Mouse (Mus musculus) kidney, adult 2 months (tissue): ENCODE measurements around the gene Rassf6.

Source experiments
- CTCF ChIP-seq: fragments of 200-500 bp; conservative IDR thresholded peaks from 2 replicates; pipeline ENCODE4 v1.5.1; 2011; ENCODE audit warnings: low read depth, mild to moderate bottlenecking, control low read depth, low read length, moderate library complexity, mixed read lengths; ENCODE audit not compliant: insufficient read depth, insufficient read length
- POLR2A ChIP-seq: fragments of 200-500 bp; IDR thresholded peaks from one replicate; pipeline ENCODE4 v1.6.1; 2011; ENCODE audit warnings: low read depth, low read length, control low read depth

GRCm38 (mm10) chr5:90627423-90627822, 13.0 kb downstream of the Rassf6 start:
- TF ChIP-seq CTCF (no peak), POLR2A (no peak)
